ENCODE assay signal across 16 mouse cellular contexts in the genomic region with DNA sequence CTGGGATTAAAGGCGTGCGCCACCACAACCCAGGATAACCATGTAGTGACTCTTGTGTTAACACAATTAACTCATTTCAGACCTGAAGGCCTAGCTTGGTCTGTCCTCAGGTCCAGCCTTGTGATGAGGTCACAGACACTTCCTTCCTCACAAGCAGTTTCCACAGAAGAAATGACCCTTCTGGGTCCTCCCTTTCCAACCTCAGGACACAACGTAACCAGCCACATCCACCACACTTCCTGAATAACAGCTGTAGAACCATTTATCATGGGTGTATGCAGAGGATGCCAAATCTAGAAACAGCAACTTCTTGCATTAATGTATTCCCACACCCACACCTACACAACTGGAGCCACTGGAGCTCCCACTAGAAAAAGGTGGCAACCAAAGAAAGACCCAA. TPM values are rescaled to one million over a fixed set of nuclear protein-coding genes. Genes with fewer than 3 reads are reported as not detected.
DNase-seq lines count a peak whose midpoint lies in the region; ATAC-seq and TF ChIP-seq lines count a peak whose summit lies in the region.
"Had no signal": no experiment of that assay in that cellular context is flagged by ENCODE, and none has a peak within 500 bp of the region (broad histone marks: within the 10 kb centered on the region; RNA-seq: fewer than 3 reads in every experiment).

No protein-coding gene starts in this region.

- no peak for TF ChIP-seq CTCF in kidney, postnatal 0 days (IDR thresholded peaks at IDR 0.05; ENCODE audit: low read depth)
- no peak for TF ChIP-seq CTCF in bone marrow macrophage, adult 2 months (IDR thresholded peaks at IDR 0.05; ENCODE audit: low read depth, low read length)

- WGBS in kidney, postnatal 0 days, result 83% methylated on average over 3 of the region's 3 CpGs
- 78% methylated on average over 3 of the region's 3 CpGs for WGBS in kidney, embryonic 16.5 days

- peak; percentile 49 for DNase-seq in kidney, postnatal 0 days (ENCODE audit: low spot score)
- DNase-seq in lung, postnatal 36 days, result peak; percentile 55
- DNase-seq in cerebellum, postnatal 4 days (ENCODE audit: low spot score in 2 of 2), result no peak
- no peak for DNase-seq in testis, postnatal 10 days (ENCODE audit: low spot score)
- DNase-seq: cerebellum, adult 11-12 months; right cerebral cortex, postnatal 25 days had no signal

- no peak for TF ChIP-seq POLR2A in bone marrow macrophage, adult 2 months (IDR thresholded peaks at IDR 0.05; ENCODE audit: borderline replicate concordance, low read depth, low read length)

- no peak overlapping the region for H3K27ac ChIP-seq in kidney, postnatal 0 days
- H3K27ac ChIP-seq in kidney, embryonic 16.5 days (ENCODE audit: low read length), result no peak overlapping the region
- 0 out of 2 replicates have a peak overlapping the region, but pooled peaks have one; percentile 4 for H3K27ac ChIP-seq in bone marrow macrophage, adult 2 months (ENCODE audit: insufficient read depth, low read depth, low read length)
- H3K27ac ChIP-seq: embryonic facial prominence, embryonic 15.5 days; forebrain, embryonic 15.5 days; intestine, embryonic 15.5 days; limb, embryonic 10.5 days; liver, embryonic 14.5 days had no signal

- no peak for ATAC-seq in kidney, postnatal 0 days (replicated peaks; ENCODE audit: low FRiP score, low read depth)
- ATAC-seq in kidney, embryonic 16.5 days (ENCODE audit: low FRiP score, low TSS enrichment), result no peak
- ATAC-seq in granulocyte monocyte progenitor cell, adult 5-6 weeks (replicated peaks; ENCODE audit: poor library complexity, severe bottlenecking), result peak; percentile 91
- ATAC-seq: forebrain, embryonic 15.5 days; intestine, embryonic 15.5 days had no signal

- H3K4me3 ChIP-seq in kidney, postnatal 0 days (replicated peaks; ENCODE audit: low read depth, low read length), result no peak overlapping the region
- H3K4me3 ChIP-seq in kidney, embryonic 16.5 days (ENCODE audit: low read length), result no peak overlapping the region
- no peak overlapping the region for H3K4me3 ChIP-seq in bone marrow macrophage, adult 2 months (ENCODE audit: insufficient read depth, low read length)
- H3K4me3 ChIP-seq: embryonic facial prominence, embryonic 15.5 days; forebrain, embryonic 15.5 days; intestine, embryonic 15.5 days; limb, embryonic 10.5 days; myocyte had no signal

- no peaks in the 10 kb centered on the region for H3K9me3 ChIP-seq in kidney, postnatal 0 days (replicated peaks; ENCODE audit: low read length)
- no peaks in the 10 kb centered on the region for H3K9me3 ChIP-seq in kidney, embryonic 16.5 days (ENCODE audit: low read length)
- H3K9me3 ChIP-seq: embryonic facial prominence, embryonic 15.5 days; forebrain, embryonic 15.5 days; intestine, embryonic 15.5 days; limb, embryonic 10.5 days had no signal

- no peak overlapping the region for H3K9ac ChIP-seq in kidney, postnatal 0 days (ENCODE audit: low read depth, low read length)
- no peak overlapping the region for H3K9ac ChIP-seq in kidney, embryonic 16.5 days (replicated peaks; ENCODE audit: low read length)
- H3K9ac ChIP-seq: embryonic facial prominence, embryonic 15.5 days; forebrain, embryonic 15.5 days; intestine, embryonic 15.5 days; liver, embryonic 14.5 days had no signal

- no peaks in the 10 kb centered on the region for H3K27me3 ChIP-seq in kidney, postnatal 0 days (ENCODE audit: insufficient read depth, low read length)
- H3K27me3 ChIP-seq in kidney, embryonic 16.5 days (ENCODE audit: insufficient read depth, low read length), result no peaks in the 10 kb centered on the region
- H3K27me3 ChIP-seq: embryonic facial prominence, embryonic 15.5 days; forebrain, embryonic 15.5 days; intestine, embryonic 15.5 days had no signal

- no peaks in the 10 kb centered on the region; the same call in 1 of the 2 replicates for H3K4me1 ChIP-seq in kidney, postnatal 0 days (replicated peaks; ENCODE audit: insufficient read depth, low read length)
- H3K4me1 ChIP-seq in kidney, embryonic 16.5 days (ENCODE audit: insufficient read depth, low read length), result peaks cover 4% of the 10 kb centered on the region; the same call in 1 of the 2 replicates
- H3K4me1 ChIP-seq in bone marrow macrophage, adult 2 months (ENCODE audit: control insufficient read depth, insufficient read depth, low read length), result peaks cover 31% of the 10 kb centered on the region
- H3K4me1 ChIP-seq: embryonic facial prominence, embryonic 15.5 days; forebrain, embryonic 15.5 days; limb, embryonic 10.5 days had no signal

- no peaks in the 10 kb centered on the region for H3K36me3 ChIP-seq in kidney, postnatal 0 days (ENCODE audit: insufficient read depth, low read length)
- H3K36me3 ChIP-seq in kidney, embryonic 16.5 days (ENCODE audit: insufficient read depth, low read length), result no peaks in the 10 kb centered on the region
- H3K36me3 ChIP-seq: embryonic facial prominence, embryonic 15.5 days; forebrain, embryonic 15.5 days; intestine, embryonic 15.5 days had no signal

- no peak overlapping the region for H3K4me2 ChIP-seq in kidney, postnatal 0 days (ENCODE audit: low read length)
- H3K4me2 ChIP-seq in kidney, embryonic 16.5 days (replicated peaks; ENCODE audit: low read depth, low read length), result no peak overlapping the region
- H3K4me2 ChIP-seq: embryonic facial prominence, embryonic 15.5 days; forebrain, embryonic 15.5 days; intestine, embryonic 15.5 days; midbrain, embryonic 11.5 days had no signal

RNA-seq across cellular contexts. Expression of a gene that starts 20.1 kb away (rescaled TPM):
- polyA plus RNA-seq in kidney, postnatal 0 days (2015; fragmentation: Nextera tagmentation; extraction: Ambion mirVana), result 62.8 and 64.3 TPM in 2 replicates
- polyA plus RNA-seq in kidney, embryonic 16.5 days (2015; fragmentation: Nextera tagmentation; extraction: Ambion mirVana), result 69.1 and 77.2 TPM in 2 replicates
- polyA plus RNA-seq in bone marrow macrophage, adult 2 months (2012; ENCODE audit: insufficient read depth, insufficient read length, missing spikeins), result 29.5 and 37.0 TPM in 2 replicates
- 57.8 and 60.9 TPM in 2 replicates for total RNA-seq in granulocyte monocyte progenitor cell, adult 5-6 weeks (2014; fragmentation: Nextera tagmentation)
- 51.2 and 63.4 TPM in 2 replicates for total RNA-seq in granulocyte monocyte progenitor cell, adult 5-6 weeks (2017)

RNA-seq across cellular contexts. Expression of a gene that starts 54.9 kb away (rescaled TPM):
- polyA plus RNA-seq in kidney, postnatal 0 days (2015; fragmentation: Nextera tagmentation; extraction: Ambion mirVana), result 2.3 and 2.5 TPM in 2 replicates
- 2.4 and 2.5 TPM in 2 replicates for polyA plus RNA-seq in kidney, embryonic 16.5 days (2015; fragmentation: Nextera tagmentation; extraction: Ambion mirVana)
- 0.27 and 0.46 TPM in 2 replicates for polyA plus RNA-seq in bone marrow macrophage, adult 2 months (2012; ENCODE audit: insufficient read depth, insufficient read length, missing spikeins)
- total RNA-seq in granulocyte monocyte progenitor cell, adult 5-6 weeks (2014; fragmentation: Nextera tagmentation), result not detected in 2 replicates
- not detected in 2 replicates for total RNA-seq in granulocyte monocyte progenitor cell, adult 5-6 weeks (2017)

Comparison
In these comparisons a context has a peak if more than half of its experiments do, and no peak if none do; other contexts are left out.
1. DNase-seq: peak in kidney, postnatal 0 days (single experiment) and lung, postnatal 36 days (single experiment); none in cerebellum, postnatal 4 days (0 of 2) and testis, postnatal 10 days (single experiment).